Mouse (Mus musculus): ENCODE results near the gene Helb.

- no peak for TF ChIP-seq CTCF (IDR thresholded peaks at IDR 0.05)
- no peak for TF ChIP-seq EP300 (IDR thresholded peaks at IDR 0.05)
Measured at GRCm38 (mm10) chr10:120038194-120038593, 74.6 kb downstream of the Helb start.
